Mouse (Mus musculus) limb, embryonic 12.5 days (tissue): ENCODE measurements around the gene Metrn. TPM values are rescaled to one million over a fixed set of nuclear protein-coding genes. Genes with fewer than 3 reads are reported as not detected.

Experiments
- ATAC-seq: fragments of 200-750 bp; cut with Nextera tagmentation; 2 replicates; pipeline ENCODE4 v1.8.0; 2017; ENCODE audit warnings: low read depth, moderate TSS enrichment; ENCODE audit not compliant: insufficient number of reproducible peaks, insufficient read depth, low FRiP score, low TSS enrichment
- H3K27ac ChIP-seq: fragments of 300-500 bp; sonication (generic); 2 replicates; pipeline ENCODE4 v1.5.1; 2016; ENCODE audit warnings: mild to moderate bottlenecking, moderate library complexity
- H3K27me3 ChIP-seq: fragments of 300-500 bp; sonication (generic); 2 replicates; pipeline ENCODE4 v1.6.1; 2016; ENCODE audit warnings: mild to moderate bottlenecking, moderate library complexity
- H3K36me3 ChIP-seq: fragments of 300-500 bp; sonication (generic); 2 replicates; pipeline ENCODE4 v1.6.1; 2016; ENCODE audit warnings: mild to moderate bottlenecking, moderate library complexity
- H3K4me1 ChIP-seq: fragments of 300-500 bp; sonication (generic); replicated peaks from 2 replicates; pipeline ENCODE4 v1.6.1; 2016
- H3K4me2 ChIP-seq: fragments of 300-500 bp; sonication (generic); 2 replicates; pipeline ENCODE4 v1.6.1; 2016; ENCODE audit warnings: mild to moderate bottlenecking, moderate library complexity
- H3K4me3 ChIP-seq: fragments of 300-500 bp; sonication (generic); replicated peaks from 2 replicates; pipeline ENCODE4 v1.5.1; 2016; ENCODE audit warnings: mild to moderate bottlenecking
- H3K9ac ChIP-seq: fragments of 300-500 bp; sonication (generic); replicated peaks from 2 replicates; pipeline ENCODE4 v1.6.1; 2016; ENCODE audit warnings: mild to moderate bottlenecking, moderate library complexity
- H3K9me3 ChIP-seq: fragments of 300-500 bp; sonication (generic); 2 replicates; pipeline ENCODE4 v1.6.1; 2016; ENCODE audit warnings: mild to moderate bottlenecking, moderate library complexity
- WGBS: fragments of 180-500 bp; shearing (Covaris S2); methylation state at CpG from one replicate; pipeline ENCODE4 v1.1.7; 2016; 5-methylcytosine and 5-hydroxymethylcytosine counted together
- polyA plus RNA-seq: library from polyadenylated mRNA; unstranded; fragments of >200 nt; fragmentation: Nextera tagmentation; extraction: Ambion mirVana; gene quantifications from 2 replicates; pipeline ENCODE4 v1.2.1, GENCODE M21; 2016

Metrn gene
- polyA plus RNA-seq, 1 experiment from 2014 or later = 50.5 TPM

DNA sequence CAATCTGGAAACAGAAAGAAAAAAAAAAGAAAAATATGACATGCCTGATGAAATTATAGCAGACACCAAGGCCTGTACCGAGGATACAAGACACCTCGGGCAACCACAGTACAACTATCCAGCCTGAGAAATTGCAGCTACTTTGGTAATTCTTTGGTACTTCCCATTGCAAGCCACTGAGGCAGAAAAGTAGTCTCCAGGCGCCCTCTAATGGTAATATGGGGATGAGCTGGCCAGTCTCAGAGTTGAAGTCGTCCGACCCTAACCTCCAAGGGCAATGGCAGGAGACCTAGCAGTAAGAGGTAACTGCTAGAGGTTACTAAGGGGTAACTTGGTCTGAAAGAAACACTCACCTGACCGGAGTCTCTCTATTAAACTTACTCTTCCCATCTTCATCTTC lies 4.1 kb upstream of the Metrn start:
- 10% methylated on average over 6 of the region's 6 CpGs for WGBS
- no peak for ATAC-seq

DNA sequence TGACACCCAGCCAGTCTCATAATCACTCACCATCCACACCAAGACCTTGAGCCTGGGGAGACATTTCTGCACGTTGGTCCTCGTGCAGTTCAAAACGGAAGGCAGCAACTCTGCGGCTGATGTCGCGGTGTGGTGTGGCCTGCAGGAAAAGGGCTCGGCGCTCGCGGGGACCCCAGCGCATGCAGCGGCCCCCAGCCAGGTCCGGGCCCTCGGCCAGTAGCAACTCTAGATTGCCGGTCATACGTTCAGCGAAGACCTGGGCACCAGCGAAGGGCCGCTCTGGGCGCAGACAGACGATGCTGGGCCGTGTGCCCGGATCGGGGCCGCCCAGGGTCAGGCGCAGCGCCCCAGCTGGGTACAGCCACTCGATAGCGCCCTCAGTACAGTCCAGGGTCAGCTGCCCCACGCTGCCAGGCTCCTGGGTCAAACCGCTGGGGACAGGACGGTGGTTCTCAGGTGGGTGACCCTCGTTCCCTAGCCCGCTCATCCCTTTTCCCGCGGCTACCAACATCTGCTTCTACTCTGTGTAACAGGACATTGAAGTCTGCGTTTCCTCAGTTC lies 645 bp downstream of the Metrn start:
- Histone ChIP-seq H3K4me1 (peaks cover 44% of the 10 kb centered on the region), H3K27me3 (0 out of 2 replicates have a peak, but pooled peaks cover 1% of the 10 kb centered on the region), H3K36me3 (0 out of 2 replicates have a peak, but pooled peaks cover 10% of the 10 kb centered on the region), H3K9me3 (no peaks in the 10 kb centered on the region), H3K4me3 (peak overlapping the region; percentile 84), H3K9ac (peak overlapping the region; percentile 79), H3K27ac (peak overlapping the region; percentile 69; the same call in 1 of the 2 replicates), H3K4me2 (peak overlapping the region; percentile 99)
- under 1% methylated on average over 37 of the region's 37 CpGs for WGBS
- ATAC-seq = peak; percentile 11; the same call in 1 of the 2 replicates

More for the DNA sequence above, 4.1 kb upstream of the Metrn start:
- H3K4me3 ChIP-seq = no peak overlapping the region
- H3K27ac ChIP-seq = no peak overlapping the region
- H3K4me2 ChIP-seq = no peak overlapping the region
- no peak overlapping the region for H3K9ac ChIP-seq
- H3K36me3 ChIP-seq = no peaks in the 10 kb centered on the region
- H3K4me1 ChIP-seq = peaks cover 10% of the 10 kb centered on the region
- peaks cover 28% of the 10 kb centered on the region for H3K27me3 ChIP-seq
- H3K9me3 ChIP-seq = no peaks in the 10 kb centered on the region

DNA sequence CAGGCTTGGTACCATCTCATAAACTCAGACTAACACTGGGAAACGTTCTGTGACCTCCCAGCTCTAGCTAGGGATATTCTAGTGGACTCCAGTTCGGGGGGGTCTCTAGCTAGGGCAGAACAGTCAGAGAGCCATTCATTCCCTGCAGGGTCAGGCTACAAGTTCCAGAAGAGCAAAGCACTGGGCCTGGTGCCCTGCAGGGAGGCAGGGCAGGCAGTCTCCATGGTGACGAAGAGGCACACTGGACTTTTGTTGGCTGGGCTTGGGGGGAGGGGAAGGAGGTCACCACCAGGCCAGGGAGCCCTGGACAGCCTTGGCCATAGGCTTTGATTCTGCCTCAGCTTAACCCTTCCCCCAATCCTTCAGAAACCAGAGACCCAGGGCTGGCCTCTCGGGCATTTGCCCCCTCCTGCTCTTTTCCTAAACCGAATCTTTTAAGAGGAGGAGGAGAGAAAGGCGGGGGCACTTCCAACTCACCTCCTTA lies 1.3 kb downstream of the Metrn start, which contains the start of gene AC134908.4:
AC134908.4 (minus strand) TSS at position 51 of the 484 bp plus-strand sequence.
- H3K9me3 ChIP-seq = no peaks in the 10 kb centered on the region
- H3K36me3 ChIP-seq = 0 out of 2 replicates have a peak, but pooled peaks cover 10% of the 10 kb centered on the region
- no peaks in the 10 kb centered on the region for H3K27me3 ChIP-seq
- no peak for ATAC-seq
- H3K4me1 ChIP-seq = peaks cover 50% of the 10 kb centered on the region
- peak within 1 kb of the TSS; percentile 84 for H3K4me3 ChIP-seq
- 5% methylated on average over 6 of the region's 6 CpGs for WGBS
- H3K4me2 ChIP-seq = peak within 1 kb of the TSS; percentile 99
- peak within 1 kb of the TSS; percentile 69; the same call in 1 of the 2 replicates for H3K27ac ChIP-seq
- peak within 1 kb of the TSS; percentile 79 for H3K9ac ChIP-seq

GRCm38 (mm10) chr17:25794998-25795397 lies 1.9 kb downstream of the Metrn start:
- Histone ChIP-seq H3K27me3 (no peaks in the 10 kb centered on the region), H3K36me3 (0 out of 2 replicates have a peak, but pooled peaks cover 10% of the 10 kb centered on the region), H3K9ac (peak overlapping the region; percentile 79; the same call in 1 of the 2 replicates), H3K27ac (0 out of 2 replicates have a peak overlapping the region, but pooled peaks have one; percentile 69), H3K4me2 (peak overlapping the region; percentile 99), H3K9me3 (no peaks in the 10 kb centered on the region), H3K4me3 (peak overlapping the region; percentile 84), H3K4me1 (peaks cover 52% of the 10 kb centered on the region)
- WGBS = 83% methylated on average over 17 of the region's 17 CpGs
- no peak for ATAC-seq

DNA sequence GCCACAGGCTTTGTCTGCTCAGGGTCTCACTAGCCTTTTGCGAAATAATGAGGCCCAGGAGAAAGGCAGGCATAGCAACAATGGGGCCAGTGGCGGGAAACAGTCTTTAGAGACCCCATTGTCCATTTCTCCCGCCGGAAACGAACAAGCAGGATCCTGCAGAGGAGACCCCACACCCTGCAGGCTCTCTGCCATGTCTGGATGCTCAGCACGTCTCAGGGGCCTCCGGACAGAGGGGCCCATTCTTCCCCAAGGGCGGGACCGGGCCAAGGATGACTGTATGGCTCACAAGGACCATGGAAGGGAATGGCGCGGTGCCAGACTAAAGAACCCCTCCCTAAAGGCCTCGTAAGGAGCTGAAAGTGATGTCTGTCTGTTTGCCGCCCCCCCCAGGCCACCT lies 2.7 kb downstream of the Metrn start:
- WGBS = 83% methylated on average over 13 of the region's 13 CpGs
- no peak for ATAC-seq
- Histone ChIP-seq H3K9me3 (no peaks in the 10 kb centered on the region), H3K27me3 (no peaks in the 10 kb centered on the region), H3K4me2 (no peak overlapping the region), H3K36me3 (peaks cover 17% of the 10 kb centered on the region), H3K9ac (no peak overlapping the region), H3K27ac (no peak overlapping the region), H3K4me3 (no peak overlapping the region), H3K4me1 (peaks cover 52% of the 10 kb centered on the region)

- Histone ChIP-seq H3K27me3 (no peaks in the 10 kb centered on the region), H3K27ac (peak within 1 kb of the TSS; percentile 89), H3K9ac (peak within 1 kb of the TSS; percentile 81), H3K4me1 (peaks cover 52% of the 10 kb centered on the region), H3K4me2 (peak within 1 kb of the TSS; percentile 87), H3K4me3 (peak within 1 kb of the TSS; percentile 80), H3K9me3 (no peaks in the 10 kb centered on the region), H3K36me3 (peaks cover 30% of the 10 kb centered on the region)
- ATAC-seq = no peak
- under 1% methylated on average over 14 of the region's 14 CpGs for WGBS
These were observed 4.3 kb downstream of the Metrn start, which contains the start of gene Fam173a for GRCm38 (mm10) chr17:25792615-25793014. Gene Fam173a, minus strand, starts transcription at chr17:25792901.

DNA sequence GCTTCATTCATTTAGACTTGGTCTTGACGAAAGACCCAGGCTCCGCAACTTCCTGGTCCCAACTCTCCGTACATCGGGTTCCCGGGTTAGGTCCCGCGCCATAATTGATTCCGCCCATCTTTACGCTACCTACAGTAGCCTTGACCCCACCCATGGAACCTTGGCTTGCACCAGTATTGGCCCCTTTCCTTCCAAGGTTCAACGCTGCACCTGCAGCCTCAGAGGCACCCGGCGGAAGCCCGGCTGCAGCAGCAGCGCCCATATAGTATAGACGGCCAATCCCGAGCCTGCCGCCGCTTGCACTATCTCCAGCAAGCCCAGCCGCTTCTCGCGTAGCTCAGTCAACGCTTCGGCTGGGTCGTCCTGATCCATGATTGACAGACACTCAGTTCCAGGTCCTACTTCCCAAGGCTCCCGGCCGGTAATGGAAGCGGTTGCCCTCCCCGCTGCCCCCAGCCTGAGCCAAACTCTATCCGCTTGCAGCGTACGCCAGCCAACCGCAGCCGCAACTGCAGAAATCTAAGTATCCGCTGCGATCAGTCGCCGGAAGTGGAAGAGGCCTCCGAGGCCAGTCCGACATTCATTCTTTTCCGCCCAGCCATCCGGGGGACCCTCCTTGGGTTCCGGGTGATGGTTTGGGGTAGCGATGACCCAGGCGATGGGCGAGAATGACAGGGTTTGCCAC lies 5.0 kb downstream of the Metrn start:
- Histone ChIP-seq H3K9me3 (no peaks in the 10 kb centered on the region), H3K36me3 (peaks cover 36% of the 10 kb centered on the region), H3K9ac (peak overlapping the region; percentile 81), H3K4me2 (peak overlapping the region; percentile 87), H3K27me3 (no peaks in the 10 kb centered on the region), H3K27ac (peak overlapping the region; percentile 89), H3K4me3 (peak overlapping the region; percentile 80), H3K4me1 (peaks cover 47% of the 10 kb centered on the region)
- peak; percentile 13; the same call in 1 of the 2 replicates for ATAC-seq
- under 1% methylated on average over 45 of the region's 45 CpGs for WGBS

DNA sequence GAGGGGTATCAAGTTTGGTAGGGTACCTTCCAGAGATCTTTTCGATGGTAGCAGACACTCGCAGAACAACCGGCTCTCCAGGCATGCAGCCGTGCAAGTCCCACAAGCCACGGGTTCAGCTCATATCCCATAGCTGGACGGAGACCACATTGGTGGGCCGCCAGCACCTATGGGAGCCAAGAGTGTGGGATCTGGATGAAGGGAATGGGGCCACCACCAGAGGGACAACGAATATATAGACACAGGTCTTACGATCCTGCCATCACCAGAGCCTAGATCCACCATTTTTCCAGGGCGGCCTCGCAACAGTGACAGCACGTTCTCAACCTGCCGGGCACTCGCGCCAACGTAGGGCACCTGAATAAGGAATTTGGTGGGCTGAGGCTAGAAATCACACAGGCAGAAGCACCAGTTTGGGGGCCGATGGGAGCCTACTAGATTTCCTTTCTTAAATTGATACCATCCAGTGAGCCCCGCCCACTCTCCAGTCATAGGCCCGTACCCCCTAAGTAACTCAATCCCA lies 5.6 kb downstream of the Metrn start:
- Histone ChIP-seq H3K9me3 (no peaks in the 10 kb centered on the region), H3K27ac (peak overlapping the region; percentile 89), H3K36me3 (peaks cover 41% of the 10 kb centered on the region), H3K4me3 (peak overlapping the region; percentile 80), H3K9ac (peak overlapping the region; percentile 81), H3K4me1 (peaks cover 46% of the 10 kb centered on the region), H3K27me3 (no peaks in the 10 kb centered on the region), H3K4me2 (peak overlapping the region; percentile 87)
- ATAC-seq = no peak
- WGBS = 31% methylated on average over 19 of the region's 19 CpGs

DNA sequence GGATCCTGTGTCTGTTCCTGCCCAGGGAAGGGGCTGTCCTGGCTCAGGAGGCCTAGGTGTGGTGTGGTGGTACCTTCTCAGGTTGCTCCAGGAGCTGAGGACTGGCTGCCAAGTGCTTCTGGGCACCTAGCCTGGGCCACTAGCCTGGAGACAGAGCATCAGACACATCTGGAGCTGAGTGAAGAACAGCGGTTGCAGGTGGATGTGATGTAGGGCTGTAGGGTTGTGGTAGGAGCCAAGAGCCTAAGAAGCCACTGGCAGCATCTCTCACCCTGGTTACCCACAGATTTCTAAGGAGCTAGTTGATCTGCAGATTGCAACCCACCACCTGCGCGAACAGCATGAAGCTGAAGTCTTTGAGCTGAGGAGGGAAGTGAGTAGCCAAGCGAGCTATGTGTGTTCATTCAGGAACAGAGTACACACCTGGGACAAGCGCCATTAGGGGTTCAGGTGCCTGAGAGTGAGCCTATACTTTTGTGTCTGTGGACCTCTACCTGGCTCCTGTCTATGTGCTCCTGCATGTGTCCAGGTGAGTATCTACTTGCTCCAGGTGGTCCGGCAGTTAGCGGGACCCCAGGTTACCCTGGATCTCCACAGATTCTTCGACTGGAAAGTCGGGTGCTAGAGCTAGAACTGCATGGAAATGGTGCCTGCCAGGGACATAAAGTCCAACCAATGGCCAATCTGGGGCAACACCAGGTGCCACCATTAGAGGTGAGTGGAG lies 10.0 kb downstream of the Metrn start:
- H3K36me3 ChIP-seq = peaks cover 56% of the 10 kb centered on the region
- 87% methylated on average over 9 of the region's 9 CpGs for WGBS
- peaks cover 36% of the 10 kb centered on the region for H3K4me1 ChIP-seq
- H3K9me3 ChIP-seq = no peaks in the 10 kb centered on the region
- ATAC-seq = no peak
- H3K27ac ChIP-seq = no peak overlapping the region
- H3K4me2 ChIP-seq = no peak overlapping the region
- no peaks in the 10 kb centered on the region for H3K27me3 ChIP-seq
- no peak overlapping the region for H3K9ac ChIP-seq
- no peak overlapping the region for H3K4me3 ChIP-seq

DNA sequence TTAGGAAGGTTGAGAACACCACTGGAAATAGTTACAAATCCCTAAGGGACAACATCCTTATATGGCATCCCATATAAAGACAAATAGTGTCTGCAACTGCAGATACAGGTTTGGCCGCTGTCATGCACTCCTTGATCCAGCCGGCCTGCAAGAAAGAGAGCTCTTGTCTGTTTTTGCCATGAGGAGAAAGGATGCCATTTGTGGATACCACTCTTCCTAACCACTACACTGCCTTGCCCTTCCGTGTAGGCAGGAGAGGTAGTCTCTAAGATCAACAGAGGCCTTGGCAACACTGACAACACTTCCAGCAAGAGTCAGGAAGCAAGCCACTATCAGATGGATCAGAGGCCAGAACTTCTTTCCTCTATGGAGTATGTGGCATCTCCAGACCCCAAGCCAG lies 10.7 kb downstream of the Metrn start, which contains the start of gene Ccdc78:
Ccdc78 (plus strand) TSS at position 301 of the 400 bp plus-strand sequence.
- H3K4me2 ChIP-seq = peak within 1 kb of the TSS; percentile 82
- peaks cover 63% of the 10 kb centered on the region for H3K36me3 ChIP-seq
- WGBS = 85% methylated on average over 3 of the region's 3 CpGs

More for the DNA sequence above, 10.7 kb downstream of the Metrn start, which contains the start of gene Ccdc78:
- peaks cover 32% of the 10 kb centered on the region for H3K4me1 ChIP-seq
- H3K4me3 ChIP-seq = peak within 1 kb of the TSS; percentile 64
- H3K27me3 ChIP-seq = no peaks in the 10 kb centered on the region
- peak within 1 kb of the TSS; percentile 78 for H3K9ac ChIP-seq
- ATAC-seq = no peak
- no peaks in the 10 kb centered on the region for H3K9me3 ChIP-seq
- peak within 1 kb of the TSS; percentile 95 for H3K27ac ChIP-seq
